In genomic region chr7:81707471-81708140, GRCm38 (mm10) we compare ENCODE assay signal across 8 mouse cellular contexts. TPM values are rescaled to one million over a fixed set of nuclear protein-coding genes. Genes with fewer than 3 reads are reported as not detected.
A peak's percentile ranks its signal among the peaks of the same experiment; 100 is the strongest.
DNase-seq lines count a peak whose midpoint lies in the region; ATAC-seq and TF ChIP-seq lines count a peak whose summit lies in the region.

Gene Homer2, minus strand, starts transcription at chr7:81707527.

- peaks cover 0 to 8% of the 10 kb centered on the region in 2 experiments; a peak in 2 of 4 replicates for H3K36me3 ChIP-seq in MEL (ENCODE audit: control insufficient read depth in 1 of 2, insufficient read depth in 2 of 2, low read length in 2 of 2)
- H3K36me3 ChIP-seq in hindbrain, embryonic 14.5 days (replicated peaks; ENCODE audit: control insufficient read depth, insufficient read depth), result no peaks in the 10 kb centered on the region
- no peaks in the 10 kb centered on the region for H3K36me3 ChIP-seq in liver, embryonic 15.5 days (replicated peaks)

- TF ChIP-seq CTCF in MEL (IDR thresholded peaks at IDR 0.05 in 2 of 3, conservative IDR thresholded peaks at IDR 0.05 in 1 of 3; ENCODE audit: control insufficient read depth in 1 of 3, insufficient read depth in 1 of 3, low read depth in 2 of 3, low read length in 3 of 3, poor library complexity in 1 of 3, severe bottlenecking in 1 of 3), result no peak
- no peak for TF ChIP-seq CTCF in gastrocnemius, adult 2 months (IDR thresholded peaks at IDR 0.05)

- H3K27ac ChIP-seq in MEL (ENCODE audit: control insufficient read depth, low read depth, low read length), result peak within 1 kb of the TSS; percentile 61
- peak within 1 kb of the TSS; percentile 83 for H3K27ac ChIP-seq in gastrocnemius, adult 2 months
- peak within 1 kb of the TSS; percentile 71 for H3K27ac ChIP-seq in hindbrain, embryonic 14.5 days
- H3K27ac ChIP-seq in liver, embryonic 15.5 days (replicated peaks), result no peak within 1 kb of the TSS

- TF ChIP-seq POLR2A in MEL (IDR thresholded peaks at IDR 0.05; ENCODE audit: control insufficient read depth in 1 of 2, insufficient read depth in 1 of 2, low read depth in 1 of 2, low read length in 2 of 2, poor library complexity in 1 of 2), result no peak

- DNase-seq in adrenal gland, adult (ENCODE audit: inconsistent age in 2 of 2, low spot score in 1 of 2), result peak; percentile 13 to 25
- DNase-seq in adrenal gland, adult 18-20 months (ENCODE audit: low spot score in 2 of 2), result no peak
- no peak for DNase-seq in MEL (ENCODE audit: low read depth, low spot score)
- peak; percentile 46 for DNase-seq in gastrocnemius, adult 2 months
- DNase-seq in hindbrain, embryonic 14.5 days (ENCODE audit: low spot score), result no peak
- no peak for DNase-seq in ovary, postnatal 36 days (ENCODE audit: low spot score)
- no peak for DNase-seq in urinary bladder, postnatal 4 days (ENCODE audit: low spot score in 2 of 2)

- WGBS in hindbrain, embryonic 14.5 days, result 72% methylated on average over 14 of the region's 14 CpGs
- WGBS in liver, embryonic 15.5 days (ENCODE audit: insufficient replicate concordance), result 68% methylated on average over 14 of the region's 14 CpGs

- H3K27me3 ChIP-seq in MEL (ENCODE audit: control insufficient read depth in 1 of 2, insufficient read depth in 2 of 2, low read length in 2 of 2), result no peaks in the 10 kb centered on the region
- no peaks in the 10 kb centered on the region for H3K27me3 ChIP-seq in hindbrain, embryonic 14.5 days (ENCODE audit: control insufficient read depth, insufficient read depth, low read length)
- H3K27me3 ChIP-seq in liver, embryonic 15.5 days, result peaks cover 76% of the 10 kb centered on the region

- peak within 1 kb of the TSS; percentile 78 for H3K9ac ChIP-seq in MEL (ENCODE audit: control insufficient read depth, low read depth, low read length, poor library complexity, severe bottlenecking)
- H3K9ac ChIP-seq in hindbrain, embryonic 14.5 days, result peak within 1 kb of the TSS; percentile 77
- peak within 1 kb of the TSS; percentile 53 for H3K9ac ChIP-seq in liver, embryonic 15.5 days

- peak; percentile 15; the same call in 1 of the 2 replicates for ATAC-seq in hindbrain, embryonic 14.5 days (ENCODE audit: low FRiP score)
- ATAC-seq in liver, embryonic 15.5 days (ENCODE audit: insufficient read depth), result no peak

- peaks cover 0 to 10% of the 10 kb centered on the region in 2 experiments; a peak in 2 of 4 replicates for H3K4me1 ChIP-seq in MEL (ENCODE audit: control insufficient read depth in 1 of 2, insufficient read depth in 2 of 2, low read length in 2 of 2)
- peaks cover 10% of the 10 kb centered on the region for H3K4me1 ChIP-seq in hindbrain, embryonic 14.5 days (replicated peaks; ENCODE audit: control insufficient read depth, insufficient read depth, low read length)
- peaks cover 17% of the 10 kb centered on the region for H3K4me1 ChIP-seq in liver, embryonic 15.5 days (replicated peaks)

- no peak for TF ChIP-seq RAD21 in MEL (IDR thresholded peaks at IDR 0.05; ENCODE audit: low read depth, low read length)

- no peak for TF ChIP-seq EP300 in MEL (IDR thresholded peaks at IDR 0.05; ENCODE audit: low read depth in 1 of 2, low read length in 2 of 2)

- no peaks in the 10 kb centered on the region for H3K9me3 ChIP-seq in MEL (replicated peaks; ENCODE audit: insufficient read depth, low read length)
- 0 out of 2 replicates have a peak, but pooled peaks cover 5% of the 10 kb centered on the region for H3K9me3 ChIP-seq in hindbrain, embryonic 14.5 days (ENCODE audit: control insufficient read depth, low read length)
- no peaks in the 10 kb centered on the region for H3K9me3 ChIP-seq in liver, embryonic 15.5 days (replicated peaks)

- peak within 1 kb of the TSS; percentile 81 to 92 for H3K4me3 ChIP-seq in MEL (ENCODE audit: control insufficient read depth in 1 of 2, insufficient read depth in 1 of 2, low read depth in 2 of 2, low read length in 2 of 2)
- peak within 1 kb of the TSS; percentile 85 for H3K4me3 ChIP-seq in gastrocnemius, adult 2 months
- H3K4me3 ChIP-seq in hindbrain, embryonic 14.5 days (replicated peaks; ENCODE audit: low read length), result peak within 1 kb of the TSS; percentile 75
- H3K4me3 ChIP-seq in liver, embryonic 15.5 days (replicated peaks), result peak within 1 kb of the TSS; percentile 65

- intact Hi-C loops in gastrocnemius, adult 2 months (cut with DNase I), result no loop called here

- H3K79me2 ChIP-seq in MEL (ENCODE audit: control insufficient read depth, insufficient read depth, low read length, poor library complexity), result peaks cover 14% of the 10 kb centered on the region; the same call in 1 of the 2 replicates

- peak within 1 kb of the TSS; percentile 74 for H3K4me2 ChIP-seq in hindbrain, embryonic 14.5 days (replicated peaks)
- peak within 1 kb of the TSS; percentile 80 for H3K4me2 ChIP-seq in liver, embryonic 15.5 days

TF ChIP-seq in MEL, 35 proteins besides CTCF, POLR2A, EP300 and RAD21:
- TF ChIP-seq GABPA (IDR thresholded peaks at IDR 0.05; ENCODE audit: low read depth, low read length) (no peak), CHD2 (IDR thresholded peaks at IDR 0.05; ENCODE audit: low read length) (no peak), MXI1 (IDR thresholded peaks at IDR 0.05; ENCODE audit: low read depth, low read length) (no peak), ZC3H11A (IDR thresholded peaks at IDR 0.05; ENCODE audit: low read depth, low read length) (no peak), TBP (IDR thresholded peaks at IDR 0.05; ENCODE audit: low read depth, low read length) (no peak), NELFE (IDR thresholded peaks at IDR 0.05; ENCODE audit: low read depth, low read length) (no peak), MAFK (IDR thresholded peaks at IDR 0.05; ENCODE audit: borderline replicate concordance, low read depth, low read length) (no peak)

RNA-seq across cellular contexts. Expression of gene Homer2, which starts in this region (rescaled TPM):
- total RNA-seq in adrenal gland, adult 18-20 months (2021), result 1 to 10 TPM; 1.7 to 4.9 TPM
- 18.4 and 19.4 TPM in 2 replicates for total RNA-seq in MEL (2012; rRNA removed)
- polyA plus RNA-seq in MEL (2012; ENCODE audit: insufficient read depth in 1 of 2, insufficient read length in 2 of 2, low read depth in 1 of 2, low replicate concordance in 2 of 2, missing spikeins in 1 of 2), result 10 to 100 TPM in 1 of 2 experiments, not detected in 1; 39.0 TPM
- total RNA-seq in gastrocnemius, adult 2 months (2021), result 100 to 1,000 TPM in 1 of 2 experiments, 10 to 100 TPM in 1; 39.9 to 102 TPM
- polyA plus RNA-seq in hindbrain, embryonic 14.5 days (2014; fragmentation: Nextera tagmentation; extraction: Ambion mirVana), result 25.7 and 27.8 TPM in 2 replicates
- 3.9 and 4.8 TPM in 2 replicates for polyA plus RNA-seq in liver, embryonic 15.5 days (2015; fragmentation: Nextera tagmentation; extraction: Ambion mirVana)

Comparison
In these comparisons a context has a peak if more than half of its experiments do, and no peak if none do; other contexts are left out.
1. DNase-seq: peak in adrenal gland, adult (2 of 2) and gastrocnemius, adult 2 months (single experiment); none in adrenal gland, adult 18-20 months (0 of 2), MEL (single experiment), hindbrain, embryonic 14.5 days (single experiment), ovary, postnatal 36 days (single experiment) and urinary bladder, postnatal 4 days (0 of 2).
2. Peak in every context shown above with its lines, with median percentiles within 50 percentile points of each other: H3K4me3 ChIP-seq and H3K9ac ChIP-seq.